Mouse (Mus musculus): ENCODE measurements around the gene Disp1. TPM values are rescaled to one million over a fixed set of nuclear protein-coding genes. Genes with fewer than 3 reads are reported as not detected.

The Disp1 gene
- 1.8 and 1.9 TPM in 2 replicates for polyA plus RNA-seq (2012; rRNA removed)

GRCm38 (mm10) chr1:183220796-183221718 lies at the start of gene Disp1:
TSS of gene Disp1 (minus strand) at chr1:183221522.

Other genes with a start within 250 kb of the Disp1 start
- gene Aida, start 75.1 kb upstream of the Disp1 start, polyA plus RNA-seq (2012; rRNA removed) = 21.1 and 23.5 TPM in 2 replicates
- gene Brox, start 75.7 kb upstream of the Disp1 start, polyA plus RNA-seq (2012; rRNA removed) = 10.9 and 13.8 TPM in 2 replicates
- gene Mia3, start 148.0 kb upstream of the Disp1 start, polyA plus RNA-seq (2012; rRNA removed) = 19.8 and 21.8 TPM in 2 replicates
- gene Taf1a, start 167.5 kb upstream of the Disp1 start, polyA plus RNA-seq (2012; rRNA removed) = 6.1 and 6.2 TPM in 2 replicates
- 0.02 and 0.03 TPM in 2 replicates for gene Hhipl2, start 196.7 kb upstream of the Disp1 start, polyA plus RNA-seq (2012; rRNA removed)